Mouse (Mus musculus) cerebellum, adult (tissue): ENCODE measurements around the gene Mall.

ENCODE experiments used
- ATAC-seq: cut with Nextera tagmentation; 2 replicates; pipeline ENCODE4 v1.9.2; 2017; ENCODE audit warnings: mild to moderate bottlenecking, moderate library complexity, mixed read lengths; ENCODE audit not compliant: insufficient number of reproducible peaks, low FRiP score, low TSS enrichment

Mall gene

DNA sequence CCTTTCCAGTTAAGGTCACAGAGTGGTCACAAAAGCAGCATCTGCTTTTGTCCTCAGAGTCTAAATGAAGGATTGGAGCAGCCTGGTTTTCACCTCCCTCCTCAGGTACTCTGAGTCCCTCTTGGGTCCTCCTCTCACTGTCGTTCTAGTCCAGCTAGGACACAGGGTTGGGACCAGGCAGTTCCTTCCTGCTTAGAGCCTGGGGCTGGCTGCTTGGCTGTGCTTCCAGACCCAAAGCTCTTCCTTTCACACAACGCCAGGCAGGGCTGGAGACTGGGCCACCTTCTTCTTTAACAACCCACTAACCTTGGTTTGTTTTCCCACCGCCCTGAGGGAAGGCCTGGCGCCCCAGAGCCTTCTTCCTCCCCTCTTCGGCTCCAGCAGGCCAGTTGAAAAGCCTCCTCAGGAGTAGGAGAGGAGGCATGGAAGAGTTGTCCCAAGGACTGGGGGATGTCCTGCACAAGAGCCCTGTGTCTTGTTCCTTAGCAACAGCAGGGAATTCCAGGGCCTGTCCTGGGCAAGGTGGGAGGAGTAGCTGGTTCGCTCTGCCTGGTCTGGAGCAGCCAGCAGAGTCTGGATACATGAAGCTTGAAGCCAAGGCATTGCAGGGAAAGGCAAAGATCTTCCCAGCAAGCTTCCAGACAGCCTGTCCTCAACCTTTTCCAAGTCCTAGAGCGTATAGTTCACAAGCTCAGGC lies 717 bp upstream of the Mall start:
- ATAC-seq = no peak

DNA sequence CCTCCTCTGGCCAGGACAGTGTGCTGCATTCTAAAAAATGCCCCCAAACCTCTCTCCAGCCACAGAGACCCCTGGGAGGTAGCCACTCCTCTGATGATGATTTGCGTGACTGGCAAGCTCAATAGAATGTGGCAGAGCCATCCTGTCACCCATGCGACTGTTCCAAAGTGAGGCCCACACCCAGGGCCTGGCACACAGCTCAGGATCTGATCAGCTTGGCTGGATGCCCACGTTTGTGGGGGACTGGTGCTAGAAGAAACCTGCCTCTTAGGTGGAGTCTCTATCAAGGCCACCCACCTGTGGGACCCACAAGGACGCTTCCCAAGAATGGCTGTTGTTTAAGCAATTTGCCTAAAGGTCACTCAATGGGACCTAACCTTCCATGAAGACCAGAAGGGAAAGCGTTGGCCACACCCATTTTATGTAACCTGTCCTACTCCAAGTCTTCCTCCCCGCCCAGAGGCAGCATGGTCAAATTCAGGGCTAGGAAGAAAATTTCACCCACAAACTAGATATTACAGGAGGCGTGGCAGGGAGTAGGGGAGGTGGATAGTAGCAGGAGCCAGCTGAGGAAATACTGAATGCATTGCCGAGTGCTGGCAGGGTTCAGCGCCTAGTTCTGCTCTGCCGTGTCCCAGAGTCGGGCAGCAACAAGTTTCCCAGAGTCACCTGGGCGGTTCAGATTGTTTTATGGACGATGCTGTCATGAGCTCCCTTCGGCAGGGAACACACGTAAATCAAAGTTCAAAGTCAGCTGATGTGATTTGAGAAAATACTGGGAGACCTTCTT lies 876 bp downstream of the Mall start:
- ATAC-seq = no peak

DNA sequence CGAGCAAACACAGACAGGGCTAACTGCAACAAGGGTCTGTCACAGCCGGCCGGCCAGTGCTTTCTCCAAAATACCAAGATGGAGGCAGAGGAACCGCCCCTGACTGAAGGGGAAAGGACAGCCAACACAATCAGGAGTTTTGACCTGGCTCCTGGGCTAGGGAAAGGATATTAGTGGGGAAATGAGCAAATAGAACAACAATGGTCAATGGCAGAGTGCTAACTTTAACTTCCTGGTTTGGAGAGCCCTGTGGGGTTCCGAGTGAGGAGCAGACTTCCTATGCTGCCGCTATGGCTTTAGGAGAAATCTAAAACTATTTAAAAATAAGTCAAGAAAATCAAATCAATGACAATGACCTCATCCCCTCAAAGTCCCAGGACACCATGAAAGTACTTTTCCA lies 1.6 kb downstream of the Mall start:
- no peak for ATAC-seq

DNA sequence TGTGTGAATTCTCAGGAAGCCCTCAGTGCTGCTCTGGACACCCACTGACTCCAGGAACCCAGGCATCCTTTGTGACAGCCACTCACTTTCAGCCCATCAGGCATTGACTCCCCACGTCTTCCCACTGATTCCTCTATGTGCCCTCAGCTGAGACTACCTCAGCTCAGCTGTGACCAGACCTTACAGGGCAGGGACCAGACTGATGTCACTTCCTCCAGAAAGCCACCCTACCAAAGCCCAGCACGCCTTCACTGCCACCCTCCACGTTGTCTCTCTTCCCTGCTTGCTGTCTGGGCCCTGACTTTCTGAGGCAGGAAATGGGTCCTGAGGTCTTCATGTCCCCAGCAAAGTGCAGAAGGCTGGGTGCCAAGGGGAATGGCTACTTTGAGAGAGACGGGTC lies 6.5 kb downstream of the Mall start:
- no peak for ATAC-seq

DNA sequence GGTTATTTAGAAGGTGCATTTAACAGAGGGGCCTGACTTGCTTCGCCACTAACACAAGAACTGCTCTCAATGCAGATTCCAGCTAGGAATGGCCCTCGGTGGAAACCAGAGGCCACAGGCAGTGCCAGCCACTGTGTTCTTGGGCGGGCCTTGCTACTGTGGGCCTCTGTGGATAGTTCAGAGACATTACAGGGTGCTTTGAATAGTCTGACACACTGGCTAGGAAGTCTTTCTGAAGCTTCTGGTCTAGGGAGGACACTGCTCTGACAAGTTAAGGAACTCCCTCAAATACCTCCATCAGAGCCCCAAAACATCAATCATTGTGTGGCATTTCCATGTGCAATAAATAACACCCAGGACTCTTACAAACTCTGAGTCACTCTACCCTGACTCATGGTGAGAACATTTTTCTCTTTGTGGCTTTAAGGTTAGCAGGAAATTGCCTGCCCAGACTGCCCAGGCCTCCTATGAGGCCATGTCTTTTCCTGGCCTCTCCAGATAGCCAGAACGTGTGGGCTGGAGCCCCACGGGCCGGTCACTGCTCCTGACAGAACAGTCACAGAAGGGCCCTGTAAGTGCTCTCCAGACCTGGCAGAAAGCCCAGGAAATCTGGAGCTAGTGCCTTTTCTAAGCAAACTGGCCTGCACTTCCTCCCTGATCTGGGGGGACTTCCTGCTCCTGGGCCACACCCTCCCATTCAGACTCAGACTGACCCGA lies 7.4 kb downstream of the Mall start:
- peak; percentile 96 for ATAC-seq

DNA sequence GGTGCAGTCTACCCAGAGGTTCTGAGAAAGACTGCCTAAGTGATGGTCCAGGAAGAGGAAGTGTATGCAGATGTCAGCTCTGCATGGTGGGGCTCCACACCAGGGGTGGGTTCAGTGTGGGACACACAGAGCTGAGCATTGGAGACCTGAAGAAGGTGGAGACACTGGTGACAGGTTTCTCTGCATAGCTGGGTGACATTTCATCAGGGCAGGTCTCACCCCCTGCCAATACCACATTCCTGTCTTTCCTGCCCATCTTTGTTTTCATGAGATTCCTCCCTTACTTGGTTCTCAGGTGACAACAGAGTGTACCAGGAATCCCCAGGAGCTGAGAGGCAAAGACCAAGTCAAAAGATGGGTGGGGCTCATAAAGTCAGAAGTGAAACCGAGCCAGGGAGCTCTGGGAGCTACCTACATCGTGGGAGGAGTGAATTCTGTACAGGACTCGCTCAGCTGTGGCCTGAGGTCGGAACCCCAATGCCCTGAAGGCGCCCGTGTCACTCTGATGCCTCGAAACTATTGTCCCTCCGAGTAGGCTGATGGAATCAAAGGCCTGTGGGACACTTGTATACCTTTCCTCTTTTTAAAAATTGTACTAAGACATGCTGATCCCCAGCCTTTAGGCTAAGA lies 10.8 kb downstream of the Mall start:
- ATAC-seq = no peak

DNA sequence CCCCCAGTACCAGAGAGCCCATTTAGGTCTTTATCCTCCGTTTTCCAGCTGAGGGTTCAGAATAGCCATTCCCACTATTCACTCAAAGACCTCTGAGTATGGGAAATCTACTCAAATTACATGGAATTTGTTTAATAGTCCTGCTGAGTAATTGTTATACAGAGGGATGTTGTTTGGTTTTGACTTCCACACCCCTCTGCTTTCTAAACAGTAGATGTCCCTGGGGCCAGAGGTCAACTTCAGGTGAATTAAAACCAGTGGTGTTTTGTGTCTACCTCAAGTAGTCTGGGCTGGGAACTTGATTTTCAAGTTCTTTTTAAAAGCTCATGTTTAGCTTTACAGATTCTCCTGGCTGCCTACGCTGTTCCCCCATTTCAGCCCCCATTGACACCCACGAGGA lies 15.0 kb downstream of the Mall start:
- no peak for ATAC-seq

DNA sequence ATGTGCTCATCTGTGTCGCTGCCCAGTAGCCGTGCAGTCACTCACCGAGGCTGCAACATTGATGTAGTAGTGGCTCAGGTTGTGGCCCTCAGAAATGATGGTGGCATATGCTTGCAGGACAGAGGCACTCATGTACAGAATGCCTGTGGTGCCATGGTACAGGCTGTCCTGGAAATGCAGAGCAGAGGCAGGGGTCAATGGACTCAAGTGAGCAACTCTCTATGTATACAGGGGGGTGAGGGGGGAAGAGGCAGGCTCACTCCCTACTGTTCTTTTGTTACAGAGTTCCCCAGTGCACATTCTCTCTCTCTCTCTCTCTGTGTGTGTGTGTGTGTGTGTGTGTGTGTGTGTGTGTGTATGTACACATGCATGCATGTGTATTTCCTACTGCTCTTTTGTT lies 20.9 kb downstream of the Mall start:
- ATAC-seq = no peak

DNA sequence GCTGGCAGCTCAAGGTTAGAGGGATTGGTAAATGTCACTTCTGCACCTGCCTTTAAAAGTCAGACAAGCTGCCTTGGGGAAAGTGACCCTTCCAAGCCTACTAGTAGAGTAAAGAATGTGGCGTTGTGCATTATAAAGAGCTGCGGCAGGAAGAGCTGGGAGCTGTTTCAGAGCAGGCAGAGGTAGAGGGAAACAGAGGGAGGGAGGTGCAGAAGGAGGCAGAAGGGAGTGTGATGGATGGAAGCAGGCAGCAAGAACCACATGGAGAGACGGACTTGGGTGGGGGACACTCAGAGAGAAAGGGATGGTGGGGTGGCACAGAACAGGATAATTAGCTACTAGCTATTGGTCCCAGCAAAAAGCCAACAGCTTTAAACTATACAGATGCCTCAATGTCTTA lies 21.7 kb downstream of the Mall start:
- no peak for ATAC-seq

DNA sequence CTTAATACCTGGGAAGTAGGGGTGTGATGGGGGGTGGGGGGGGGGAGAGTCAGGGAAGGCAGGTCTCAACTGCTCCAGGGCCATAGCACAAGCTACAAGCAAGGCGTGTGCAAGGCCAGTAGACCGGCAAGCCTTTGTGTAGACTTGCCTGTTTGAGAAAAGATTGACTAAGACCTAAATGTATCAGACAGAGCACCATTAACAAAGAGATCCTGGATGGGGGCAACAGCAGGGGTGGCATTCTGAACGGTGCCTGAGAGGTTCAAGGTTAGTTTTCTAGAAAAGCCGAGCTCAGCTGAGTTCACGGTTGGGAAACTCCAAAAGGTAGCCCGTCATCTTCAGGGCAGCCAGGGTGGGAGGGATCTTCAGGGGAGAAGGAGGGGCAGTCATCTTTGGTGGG lies 24.5 kb downstream of the Mall start:
- ATAC-seq = no peak

DNA sequence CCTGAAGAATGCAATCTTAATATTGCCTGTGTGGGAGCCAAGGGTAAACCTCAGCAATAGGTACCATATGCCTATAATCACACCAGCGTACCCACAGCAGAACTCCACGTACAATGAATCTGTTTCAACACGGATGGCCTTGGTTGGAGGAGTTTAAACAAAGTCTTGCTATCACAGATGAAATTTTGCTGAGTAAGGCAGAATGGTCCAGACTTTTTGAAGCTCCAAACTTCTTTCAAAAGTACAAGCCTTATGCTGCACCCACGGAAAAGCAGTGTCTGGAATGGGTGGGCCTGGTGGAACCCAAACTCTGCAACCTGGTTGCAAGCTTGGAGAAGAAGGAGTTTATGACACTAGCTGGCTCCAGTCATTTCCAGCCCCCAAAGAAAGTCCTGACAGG lies 40.5 kb downstream of the Mall start:
- ATAC-seq = no peak

DNA sequence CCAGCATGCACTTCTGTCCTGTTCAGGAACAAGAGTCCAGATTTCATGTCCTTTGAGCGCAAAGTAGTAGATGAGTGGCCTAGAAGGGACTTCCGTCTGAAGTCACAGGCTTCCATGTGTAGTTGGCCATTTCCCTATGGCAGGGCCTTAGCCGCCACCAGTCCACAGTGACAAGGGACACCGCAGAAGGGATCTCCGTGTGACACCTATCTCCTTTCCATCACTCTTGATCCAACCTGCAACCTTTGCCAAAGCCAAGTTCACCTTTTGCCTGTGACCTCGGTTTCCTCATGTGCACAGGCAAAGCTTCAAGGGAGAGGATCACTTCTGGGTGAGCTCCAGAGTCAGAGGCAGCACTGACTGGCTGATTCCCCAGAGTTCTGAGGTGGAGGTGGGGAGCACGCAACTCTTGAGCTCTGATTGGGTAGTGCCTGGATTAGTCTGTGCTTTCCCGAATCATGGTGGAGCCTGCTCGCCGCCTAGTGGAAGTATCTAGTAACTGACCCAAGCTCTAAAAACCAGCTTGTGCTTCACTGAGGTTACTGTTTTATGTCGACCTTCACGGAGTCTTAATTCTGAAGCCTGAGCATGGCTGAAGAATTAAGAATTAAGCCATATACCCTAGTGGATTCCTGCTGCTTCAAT lies 45.9 kb downstream of the Mall start:
- ATAC-seq = peak; percentile 88

DNA sequence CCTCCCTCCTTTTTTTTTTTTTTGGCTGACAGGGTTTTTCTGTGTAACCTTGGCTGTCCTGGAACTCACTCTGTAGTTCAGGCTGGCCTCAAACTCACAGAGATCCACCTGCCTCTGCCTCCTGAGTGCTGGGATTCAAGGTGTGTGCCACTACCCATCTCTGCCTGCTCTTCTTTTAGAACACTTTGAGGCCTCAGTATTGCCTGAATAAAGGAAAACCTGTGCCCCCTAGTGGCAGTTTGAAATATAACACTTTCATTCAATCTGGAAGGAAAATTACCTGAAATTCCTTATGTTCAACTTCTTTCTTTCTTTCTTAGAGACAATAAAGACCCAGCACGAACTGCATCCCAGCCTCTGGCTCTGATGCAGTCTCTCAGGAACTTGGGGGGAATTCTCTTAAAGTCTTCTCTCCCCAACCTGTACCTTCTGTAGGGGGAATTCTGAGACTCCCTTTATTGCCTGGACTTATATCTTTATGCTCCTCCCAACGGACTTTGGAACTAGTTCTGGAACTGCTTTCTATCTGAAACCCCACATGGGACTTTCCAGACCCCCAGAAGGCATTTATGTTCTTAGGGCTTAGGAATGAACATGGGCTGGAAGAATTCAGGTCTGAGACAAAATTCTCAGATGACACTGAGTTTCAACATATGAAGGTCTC lies 61.8 kb downstream of the Mall start:
- peak; percentile 49; the same call in 1 of the 2 replicates for ATAC-seq

DNA sequence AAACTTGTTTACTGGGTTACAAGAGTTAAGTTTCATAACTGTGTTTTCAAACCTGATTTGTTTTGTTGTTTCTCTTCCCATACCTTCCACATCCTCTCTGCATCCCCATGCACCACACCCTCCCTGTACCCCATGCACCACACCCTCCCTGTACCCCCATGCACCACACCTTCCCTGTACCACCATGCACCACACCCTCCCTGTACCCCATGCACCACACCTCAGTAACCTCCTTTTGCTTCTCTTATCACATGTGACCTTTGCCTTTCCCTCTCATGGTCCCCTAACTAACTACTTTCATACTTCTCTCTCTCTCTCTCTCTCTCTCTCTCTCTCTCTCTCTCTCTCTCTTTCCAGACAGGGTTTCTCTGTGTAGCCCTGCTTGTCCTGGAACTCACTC lies 62.7 kb downstream of the Mall start:
- no peak for ATAC-seq

DNA sequence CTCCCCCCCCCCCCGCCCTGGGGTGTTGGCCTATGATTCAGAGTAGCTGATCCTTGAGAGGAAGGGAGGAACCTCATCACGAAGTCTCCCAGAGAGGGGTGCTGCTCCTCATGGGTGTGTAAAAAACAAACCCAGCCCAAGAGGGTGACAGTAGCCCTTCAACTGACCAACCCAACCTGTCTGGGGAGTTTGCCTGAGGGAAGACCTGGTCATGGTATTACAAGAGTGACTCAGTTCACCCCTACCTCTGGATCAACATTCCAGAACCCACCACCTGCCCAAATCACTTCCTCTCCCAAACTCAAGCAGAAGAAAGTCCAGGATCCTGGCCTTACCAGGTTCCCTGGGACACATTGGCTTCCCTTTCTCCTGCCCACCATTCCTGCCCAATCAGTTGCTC lies 67.0 kb downstream of the Mall start:
- no peak for ATAC-seq

DNA sequence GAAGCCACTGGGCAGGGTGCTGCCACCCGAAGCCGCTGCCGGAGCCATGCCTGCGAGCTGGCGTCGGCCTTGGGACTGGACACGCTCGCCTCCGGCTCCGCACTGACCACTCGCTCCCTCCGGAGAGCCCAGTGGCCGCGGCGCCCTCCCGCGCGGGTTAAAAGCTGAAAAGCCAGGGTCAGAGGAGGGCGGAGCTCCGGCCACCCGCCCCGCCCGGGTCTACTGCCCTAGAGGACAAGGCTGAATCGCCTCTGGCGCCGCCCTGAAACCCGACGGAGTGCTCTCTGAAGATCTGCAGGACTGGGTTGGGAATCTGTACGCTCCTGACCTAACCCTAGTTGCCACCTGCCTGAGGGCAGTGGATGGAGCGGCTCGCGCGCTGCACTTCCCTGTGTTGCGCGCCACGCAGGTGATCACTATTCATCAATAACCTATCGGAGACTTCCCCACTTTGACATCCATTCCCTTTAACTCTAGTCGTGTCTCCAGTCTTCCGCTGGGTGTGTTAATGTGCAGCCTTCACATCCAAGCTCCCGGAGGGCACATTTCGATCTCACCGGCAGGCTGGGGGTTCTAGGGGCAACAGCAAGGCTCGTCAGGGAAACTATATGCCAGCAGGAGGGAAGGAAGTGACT lies 73.5 kb downstream of the Mall start, which contains the start of gene Mal:
Gene Mal (minus strand): TSS at position 610 of the 635 bp plus-strand sequence.
- peak; percentile 42; the same call in 1 of the 2 replicates for ATAC-seq

DNA sequence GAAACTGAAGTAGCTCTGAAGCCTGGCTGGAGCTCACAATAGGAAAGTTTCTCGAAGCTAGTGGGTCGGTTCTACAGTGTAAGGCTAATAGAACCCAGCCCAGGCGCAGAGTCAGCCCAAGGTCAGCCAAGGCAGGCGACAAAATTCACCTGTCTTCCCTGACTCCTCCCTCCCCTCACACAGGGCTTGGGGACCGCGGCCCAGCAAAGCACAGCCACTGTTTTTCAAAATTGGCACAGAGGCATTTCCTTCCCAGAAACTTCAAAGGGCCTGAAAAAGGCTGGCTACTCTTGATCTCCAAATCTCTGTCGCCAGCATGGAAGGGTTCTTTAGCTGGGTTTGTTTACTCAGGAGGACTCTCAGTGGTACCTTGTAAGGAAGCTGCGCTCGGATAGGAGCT lies 74.3 kb downstream of the Mall start:
- no peak for ATAC-seq

DNA sequence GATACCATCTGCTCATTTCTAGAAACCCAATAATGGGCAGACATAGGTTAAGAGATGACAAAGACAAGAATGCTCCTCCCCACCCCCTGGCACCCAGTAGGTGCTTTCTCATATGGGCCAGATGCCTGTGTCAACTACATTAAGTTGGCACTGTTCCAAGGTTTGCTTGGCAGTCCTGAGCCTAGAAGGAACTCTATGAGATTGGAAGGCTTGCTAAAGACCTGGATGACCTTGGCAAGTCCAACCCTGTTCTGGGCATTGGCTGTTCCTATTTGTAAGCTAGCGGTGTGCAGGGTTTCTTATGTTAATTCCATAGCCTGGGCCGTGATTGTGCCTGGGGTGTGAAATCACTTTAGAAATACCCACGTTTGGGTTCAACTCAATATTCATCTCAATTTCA lies 74.9 kb downstream of the Mall start:
- ATAC-seq = no peak
